Mouse (Mus musculus) granulocyte monocyte progenitor cell, adult 5-6 weeks (primary cell): ENCODE measurements at regions not wholly inside any gene's neighbourhood (a gene's known extent, or its start where the extent isn't known, plus 50 kb on each side); places are given as distances from the start of the nearest gene placed in this dataset.

Source experiments
- ATAC-seq: replicated peaks from 2 replicates; pipeline ENCODE4 v1.8.0; 2016; ENCODE audit warnings: mild to moderate bottlenecking, moderate TSS enrichment, inconsistent platforms; ENCODE audit not compliant: poor library complexity, severe bottlenecking

- peak; percentile 59 for ATAC-seq
Measured at GRCm38 (mm10) chr12:54334491-54335132, 131.0 kb upstream of the Egln3 start.

- peak; percentile 95 for ATAC-seq
Measured at GRCm38 (mm10) chr12:54333632-54334321, 130.1 kb upstream of the Egln3 start.

DNA sequence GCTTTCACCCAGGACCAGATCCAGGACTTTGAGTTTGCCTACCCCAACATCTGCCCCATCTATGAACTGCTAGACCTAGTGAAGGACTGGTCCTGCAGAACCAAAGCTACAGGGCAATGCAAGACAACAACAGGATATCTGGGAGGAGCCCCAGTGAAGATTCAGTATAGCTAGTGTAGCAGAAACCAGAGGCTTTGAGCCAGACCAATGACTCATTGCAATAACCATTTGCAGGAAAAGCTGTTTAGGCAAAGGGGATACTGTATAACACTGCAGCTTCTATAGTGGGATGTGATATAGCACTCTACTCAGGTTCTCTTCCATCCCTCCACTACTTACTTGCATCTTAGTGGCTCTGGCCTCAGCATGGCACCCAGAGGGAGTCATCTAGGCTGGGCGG, 123.8 kb upstream of the Egln3 start:
- no peak for ATAC-seq

DNA sequence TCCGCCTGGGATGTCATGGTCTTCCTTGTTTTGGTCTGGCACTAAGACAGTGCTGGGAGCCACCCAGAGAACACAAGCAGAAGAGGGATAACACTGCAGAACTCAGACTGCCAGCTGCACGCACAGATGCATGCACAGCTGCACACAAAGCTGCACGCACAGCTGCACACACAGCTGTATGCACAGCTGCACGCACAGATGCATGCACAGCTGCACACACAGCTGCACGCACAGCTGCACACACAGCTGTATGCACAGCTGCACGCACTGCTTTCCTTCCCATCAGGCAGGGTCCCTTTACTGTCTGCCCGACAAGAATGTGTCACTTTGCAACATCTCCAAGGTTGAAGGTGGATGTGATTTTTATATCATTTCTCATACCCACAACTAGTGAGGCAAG, 122.9 kb upstream of the Egln3 start:
- ATAC-seq = no peak

DNA sequence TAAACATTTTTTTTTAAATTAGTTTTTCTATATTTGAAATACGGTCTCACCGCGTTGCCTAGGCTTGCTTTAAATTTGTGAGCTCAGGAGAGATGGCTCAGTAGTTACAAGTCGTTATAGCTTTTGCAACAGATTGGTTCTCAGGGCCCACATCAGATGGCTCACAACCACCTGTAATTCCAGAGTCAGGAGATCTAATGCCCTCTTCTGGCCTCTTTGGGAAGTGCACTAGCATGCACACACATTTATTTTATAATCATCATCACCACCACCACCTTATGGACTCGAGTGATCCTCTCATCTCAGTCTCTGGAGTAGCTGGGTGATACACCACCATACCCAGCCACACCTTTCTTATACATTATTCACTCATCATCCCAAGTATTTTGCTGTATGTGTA, 116.9 kb upstream of the Egln3 start:
- ATAC-seq = no peak

DNA sequence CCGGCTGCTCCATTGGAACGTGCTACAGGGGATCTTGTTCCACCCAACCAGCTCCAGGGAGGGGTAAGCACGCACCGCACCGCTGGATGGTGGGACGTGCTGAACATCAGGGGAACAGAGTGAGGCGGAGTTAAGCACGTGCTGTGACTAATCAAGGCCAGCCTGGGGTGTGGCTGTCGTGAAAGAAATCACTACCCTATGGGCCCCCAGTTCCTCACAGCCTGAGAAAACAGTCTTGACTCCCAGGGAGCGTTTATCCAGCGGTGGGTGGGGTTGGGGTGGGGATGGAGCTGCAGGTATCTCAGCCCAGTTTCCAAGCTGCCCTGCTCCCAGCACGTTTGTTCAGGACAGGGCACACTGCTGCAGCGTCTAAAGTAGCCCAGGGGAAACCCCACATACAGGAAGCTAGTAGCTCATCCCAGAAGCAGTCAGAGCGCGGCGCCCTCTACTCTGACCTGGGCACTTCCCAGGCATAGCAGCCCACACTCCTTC, 113.4 kb upstream of the Egln3 start:
- ATAC-seq = peak; percentile 58

DNA sequence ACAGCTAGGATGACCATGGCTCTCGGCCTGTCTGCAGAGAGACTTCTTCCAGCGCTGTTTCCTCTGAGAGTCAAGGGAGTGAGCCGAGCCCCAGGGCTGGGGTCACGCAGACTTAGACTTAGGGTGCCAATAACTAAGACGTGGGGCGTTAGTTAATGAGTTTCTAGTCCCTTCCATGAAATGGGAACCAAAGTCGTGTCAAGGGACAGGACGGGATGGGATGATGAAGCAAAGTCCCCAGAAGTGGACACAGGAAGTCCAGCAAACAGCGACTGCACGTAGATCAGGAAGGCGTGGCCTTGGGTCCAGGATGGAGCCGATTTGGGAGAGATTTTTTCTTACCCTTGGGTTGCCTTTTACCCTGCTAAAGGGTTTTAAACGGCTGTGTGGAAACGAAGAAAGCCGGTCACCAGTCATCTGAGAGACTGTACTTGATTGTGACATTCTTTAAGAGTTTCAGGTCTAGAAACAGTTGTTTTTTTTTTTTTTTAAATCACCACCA, 112.5 kb upstream of the Egln3 start:
- no peak for ATAC-seq

DNA sequence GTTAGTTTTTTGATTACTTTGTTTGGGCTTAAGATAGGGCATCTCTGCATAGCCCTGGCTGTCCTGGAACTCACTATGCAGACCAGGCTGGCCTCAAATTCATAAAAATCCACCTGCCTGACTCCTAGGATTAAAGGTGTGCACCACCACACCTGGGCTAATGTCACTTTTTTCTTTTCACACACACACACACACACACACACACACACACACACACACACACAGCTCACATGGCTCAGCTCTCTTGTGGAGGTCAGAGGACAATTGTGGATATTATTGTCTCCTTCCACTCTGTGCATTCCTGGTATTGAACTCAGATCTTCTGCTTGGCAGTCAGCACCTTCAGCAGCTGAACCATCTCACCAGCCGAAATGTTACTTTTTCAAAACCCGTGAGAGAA, 110.5 kb upstream of the Egln3 start:
- ATAC-seq = no peak

DNA sequence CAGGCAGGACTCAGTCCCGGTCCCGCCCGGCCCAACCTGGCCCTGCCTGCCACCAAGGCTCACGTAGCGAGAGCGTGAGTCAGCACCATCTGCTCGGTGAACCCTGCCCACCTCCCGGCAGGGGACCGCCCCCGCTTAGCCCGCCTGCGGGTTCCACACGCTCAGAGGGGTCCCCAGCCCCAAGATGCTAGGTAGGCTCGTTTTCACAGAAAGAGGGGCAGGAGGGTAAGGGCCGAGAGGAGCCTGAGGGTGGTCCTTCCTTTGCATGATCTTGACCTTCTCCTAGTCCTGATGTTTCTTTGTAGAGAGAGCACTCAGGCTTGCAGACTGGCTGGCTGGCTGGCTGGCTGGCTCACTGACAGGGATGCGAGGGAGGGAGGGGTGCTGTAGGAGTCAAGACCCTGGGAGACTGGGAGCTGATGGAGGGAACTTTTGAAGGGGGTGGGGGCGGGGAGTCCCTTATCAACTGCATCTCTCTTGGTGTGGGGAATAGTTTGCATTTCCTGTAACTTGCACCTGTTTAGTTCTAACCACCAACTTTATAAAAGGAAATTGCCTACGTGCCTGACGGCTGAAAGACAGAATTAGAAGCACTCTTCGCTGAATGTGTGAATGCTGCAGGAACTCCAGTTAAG, 109.7 kb upstream of the Egln3 start:
- peak; percentile 85 for ATAC-seq

- 0 out of 2 replicates have a peak, but pooled peaks have one; percentile 14 for ATAC-seq
Measured at GRCm38 (mm10) chr12:54312522-54313210, 109.0 kb upstream of the Egln3 start.

GRCm38 (mm10) chr12:54311896-54312521, 108.3 kb upstream of the Egln3 start:
- no peak for ATAC-seq

GRCm38 (mm10) chr12:54309874-54310273, 106.2 kb upstream of the Egln3 start:
- ATAC-seq = no peak

- no peak for ATAC-seq
Measured at GRCm38 (mm10) chr12:54309219-54309618, 105.6 kb upstream of the Egln3 start.

- no peak for ATAC-seq
Measured at GRCm38 (mm10) chr12:54305135-54305630, 101.5 kb upstream of the Egln3 start.

GRCm38 (mm10) chr12:54303746-54304145, 100.1 kb upstream of the Egln3 start:
- ATAC-seq = no peak

- no peak for ATAC-seq
Measured at GRCm38 (mm10) chr12:54299506-54299905, 95.8 kb upstream of the Egln3 start.

- ATAC-seq = peak; percentile 95
Measured at GRCm38 (mm10) chr12:54293248-54293647, 89.6 kb upstream of the Egln3 start.

- ATAC-seq = no peak
Measured at GRCm38 (mm10) chr12:54290311-54290710, 86.7 kb upstream of the Egln3 start.

- ATAC-seq = no peak
Measured at GRCm38 (mm10) chr12:54288747-54289146, 85.1 kb upstream of the Egln3 start.

DNA sequence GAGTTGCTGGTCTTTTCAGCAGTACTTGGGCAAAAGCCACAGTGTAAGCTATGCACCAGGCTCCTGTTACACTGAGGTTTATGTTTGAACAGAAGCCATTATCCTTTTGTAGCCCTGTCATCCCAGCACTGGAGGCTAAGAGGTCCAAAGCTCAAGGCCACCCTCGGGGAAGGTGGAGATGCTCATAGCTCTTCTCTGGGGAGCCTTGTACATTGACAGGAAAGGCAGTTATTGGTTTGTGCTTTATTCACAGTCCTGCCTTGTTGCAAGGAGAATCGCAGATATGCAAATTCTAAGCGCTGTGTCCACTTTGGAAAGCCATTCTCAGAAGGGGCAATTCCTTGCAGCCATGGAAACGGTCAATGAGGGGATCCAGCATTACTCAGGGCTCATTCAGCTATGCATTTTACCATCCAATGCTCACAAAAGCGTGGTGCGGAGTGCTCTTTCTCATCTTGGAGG, 84.4 kb upstream of the Egln3 start:
- ATAC-seq = no peak
